Mouse (Mus musculus): ENCODE measurements around the gene Cox4i2. TPM values are rescaled to one million over a fixed set of nuclear protein-coding genes. Genes with fewer than 3 reads are reported as not detected.

Gene Cox4i2
- total RNA-seq, 2 experiments from 2014 or later = 2.7 to 2.8 TPM

DNA sequence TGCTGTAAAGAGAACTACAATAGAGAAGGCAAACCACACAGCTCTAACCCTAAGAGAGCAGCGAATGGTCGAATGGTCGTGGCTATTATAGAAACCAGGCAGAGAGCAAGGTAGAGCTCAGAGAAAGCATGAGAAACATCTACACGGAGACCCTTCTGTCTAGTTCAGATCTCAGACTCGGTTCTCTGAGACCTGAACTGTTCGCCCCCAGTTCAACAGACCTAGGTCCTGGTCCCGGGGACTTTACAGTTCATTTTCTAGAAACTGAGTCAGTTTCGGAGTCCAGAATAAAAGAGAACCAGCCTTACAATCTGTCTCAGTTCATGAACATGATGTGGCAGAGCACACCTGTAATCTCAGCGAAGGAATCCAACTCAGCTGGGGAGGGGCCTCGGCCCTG, 19.5 kb upstream of the Cox4i2 start:
- DNase-seq (ENCODE audit: low spot score in 2 of 2) = no peak

GRCm38 (mm10) chr2:152734984-152735383, 19.0 kb upstream of the Cox4i2 start:
- DNase-seq (ENCODE audit: low spot score in 2 of 2) = peak; percentile 92 to 94

GRCm38 (mm10) chr2:152736090-152736601, 17.8 kb upstream of the Cox4i2 start, which contains the start of gene Id1:
Gene Id1, plus strand, starts transcription at chr2:152736251.
- DNase-seq (ENCODE audit: low spot score in 2 of 2) = peak; percentile 38 to 44

DNA sequence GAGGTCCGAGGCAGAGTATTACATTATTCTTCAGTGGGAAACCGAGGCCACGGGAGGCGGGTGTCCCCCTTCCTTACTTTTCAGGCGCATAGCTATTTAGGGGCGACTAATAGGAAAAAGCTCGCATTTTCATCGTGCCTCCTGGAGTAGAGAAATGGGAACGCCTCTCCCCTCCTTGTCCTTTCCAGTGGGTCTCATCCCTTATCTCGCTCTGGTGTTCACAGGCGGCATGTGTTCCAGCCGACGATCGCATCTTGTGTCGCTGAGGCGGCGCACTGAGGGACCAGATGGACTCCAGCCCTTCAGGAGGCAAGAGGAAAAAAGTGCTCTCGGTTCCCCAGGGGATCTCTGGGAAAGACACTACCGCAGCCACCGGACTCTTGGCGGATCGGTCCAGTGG, 17.2 kb upstream of the Cox4i2 start:
- DNase-seq (ENCODE audit: low spot score in 2 of 2) = peak in 1 of 2 experiments; percentile 40

GRCm38 (mm10) chr2:152737306-152738221, 16.4 kb upstream of the Cox4i2 start:
- DNase-seq (ENCODE audit: low spot score in 2 of 2) = no peak

DNA sequence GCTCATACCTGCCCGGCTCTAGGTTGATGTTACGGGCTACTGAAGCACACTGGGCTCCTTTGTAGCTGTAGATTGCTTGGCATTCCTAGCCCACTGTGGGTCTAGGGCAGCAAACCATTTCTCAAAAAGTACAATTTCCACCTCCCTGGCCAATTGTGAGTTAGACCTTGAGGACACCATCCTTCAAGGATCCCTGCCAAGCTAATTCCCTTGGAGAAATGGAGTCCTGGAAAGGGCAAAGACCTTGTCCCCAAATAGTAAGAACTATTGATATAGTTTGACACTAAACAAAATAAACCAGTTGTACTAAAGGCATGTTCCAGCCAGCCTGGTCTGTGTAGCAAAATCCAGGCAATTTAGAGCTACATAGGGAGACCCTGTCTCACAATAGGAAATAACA, 15.6 kb upstream of the Cox4i2 start:
- DNase-seq (ENCODE audit: low spot score in 2 of 2) = no peak

GRCm38 (mm10) chr2:152739031-152739841, 14.7 kb upstream of the Cox4i2 start:
- peak; percentile 20 for DNase-seq (ENCODE audit: low spot score in 2 of 2)

DNA sequence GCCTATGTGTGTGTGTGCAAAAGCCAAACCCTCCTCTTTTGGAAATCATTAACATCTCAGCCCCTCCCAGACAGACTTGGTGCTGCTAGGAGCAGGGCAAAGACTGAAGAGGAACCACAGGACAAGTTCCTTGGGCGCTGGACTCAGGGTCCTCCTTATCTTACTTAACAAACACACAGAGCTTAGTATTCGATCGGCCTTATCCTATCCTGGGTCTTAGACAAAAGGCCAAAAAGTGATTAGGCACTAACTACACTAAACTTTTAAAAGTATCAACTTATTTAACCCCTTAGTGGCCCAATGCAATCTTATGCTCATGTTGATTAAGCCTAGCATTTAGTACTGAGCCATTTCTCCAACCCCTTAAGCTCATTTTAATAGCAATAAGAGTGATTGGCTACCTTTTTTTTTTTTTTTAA, 14.1 kb upstream of the Cox4i2 start:
- no peak for DNase-seq (ENCODE audit: low spot score in 2 of 2)

DNA sequence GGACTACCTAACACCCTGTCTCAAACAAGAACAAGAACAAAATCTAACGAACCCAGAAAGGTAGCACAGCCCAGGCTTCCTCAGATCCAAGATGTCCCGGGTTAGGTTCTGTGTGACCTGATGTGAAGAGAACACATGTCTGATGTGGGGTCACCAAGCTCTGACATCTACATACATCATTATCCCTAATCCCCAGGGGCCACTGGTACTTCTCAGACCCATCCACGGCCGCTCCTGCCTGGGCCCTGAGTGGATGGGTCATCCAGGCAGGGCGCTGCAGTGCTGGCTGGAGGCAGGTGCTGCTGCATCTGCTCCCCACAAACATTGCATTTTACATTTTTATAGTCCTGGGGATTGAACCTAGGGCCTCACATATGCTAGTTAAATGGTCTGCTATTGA, 13.5 kb upstream of the Cox4i2 start:
- DNase-seq (ENCODE audit: low spot score in 2 of 2) = no peak

- no peak for DNase-seq (ENCODE audit: low spot score in 2 of 2)
Observed at GRCm38 (mm10) chr2:152741153-152742041, 12.6 kb upstream of the Cox4i2 start.

- DNase-seq (ENCODE audit: low spot score in 2 of 2) = no peak
Observed at GRCm38 (mm10) chr2:152742435-152742834, 11.5 kb upstream of the Cox4i2 start.

DNA sequence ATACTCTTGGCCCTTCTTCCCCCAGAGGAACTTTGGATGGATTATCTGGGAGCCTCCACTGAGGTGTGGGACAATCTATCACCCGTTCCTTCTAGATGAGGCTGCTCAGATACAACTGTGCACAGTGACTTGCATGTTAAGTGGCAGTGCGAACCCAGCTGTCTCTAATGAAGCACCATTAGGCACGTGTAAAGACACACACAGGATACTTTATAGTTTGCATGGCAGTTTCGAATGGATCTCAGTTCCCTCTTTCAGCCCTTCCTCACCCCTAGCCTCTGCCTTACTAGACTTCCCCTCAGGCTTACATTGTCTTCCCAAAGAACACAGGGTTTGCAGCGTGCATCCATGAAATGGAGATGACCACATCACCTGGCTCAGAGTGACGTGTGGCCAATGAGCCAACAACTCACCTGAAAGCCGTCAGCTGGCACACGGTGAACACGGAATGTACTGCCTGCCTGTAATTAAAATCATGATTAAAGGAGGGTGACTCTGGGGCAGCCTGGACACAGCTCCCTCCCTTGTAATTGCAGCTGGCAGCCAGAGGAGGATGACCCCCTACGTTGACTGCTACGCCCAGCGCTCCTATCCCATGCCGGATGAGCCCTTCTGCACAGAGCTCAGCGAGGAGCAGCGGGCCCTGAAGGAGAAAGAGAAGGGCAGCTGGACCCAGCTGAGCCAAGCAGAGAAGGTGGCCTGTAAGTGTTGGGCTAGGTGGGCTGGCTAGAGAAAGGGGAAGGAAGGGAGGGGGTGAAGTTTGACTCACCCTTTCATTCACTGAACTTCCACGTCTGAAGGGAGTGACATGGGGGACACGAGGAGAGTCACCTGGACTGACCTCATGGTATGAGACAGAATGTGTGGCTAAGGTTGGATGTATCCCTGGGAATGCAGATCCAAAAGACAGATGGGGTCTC, 2.8 kb downstream of the Cox4i2 start:
- DNase-seq (ENCODE audit: low spot score in 2 of 2) = no peak

- no peak for DNase-seq (ENCODE audit: low spot score in 2 of 2)
Observed at GRCm38 (mm10) chr2:152757478-152757877, 3.5 kb downstream of the Cox4i2 start.

GRCm38 (mm10) chr2:152758351-152758750, 4.4 kb downstream of the Cox4i2 start:
- no peak for DNase-seq (ENCODE audit: low spot score in 2 of 2)

GRCm38 (mm10) chr2:152763310-152763709, 9.3 kb downstream of the Cox4i2 start:
- DNase-seq (ENCODE audit: low spot score in 2 of 2) = no peak

GRCm38 (mm10) chr2:152764172-152765044, 10.4 kb downstream of the Cox4i2 start:
- DNase-seq (ENCODE audit: low spot score in 2 of 2) = no peak

- DNase-seq (ENCODE audit: low spot score in 2 of 2) = no peak
Observed at GRCm38 (mm10) chr2:152765045-152765674, 11.2 kb downstream of the Cox4i2 start.
